Mouse (Mus musculus) bone marrow macrophage, adult 2 months (primary cell): Measurements from ENCODE around the gene Bach1. TPM values are rescaled to one million over a fixed set of nuclear protein-coding genes. Genes with fewer than 3 reads are reported as not detected.
A peak's percentile ranks its signal among the peaks of the same experiment; 100 is the strongest.
"Not testable (repeated sequence)": the region's sequence is repeated elsewhere in the genome, so short reads cannot be mapped to it uniquely, and the experiment has no call there.

Experiments
- H3K27ac ChIP-seq: 2 replicates; pipeline ENCODE4 v1.5.1; 2012; ENCODE audit warnings: low read depth, low read length; ENCODE audit not compliant: insufficient read depth
- H3K4me1 ChIP-seq: 2 replicates; pipeline ENCODE4 v1.6.1; 2012; ENCODE audit warnings: low read length; ENCODE audit not compliant: control insufficient read depth, insufficient read depth
- H3K4me3 ChIP-seq: 2 replicates; pipeline ENCODE4 v1.5.1; 2012; ENCODE audit warnings: mild to moderate bottlenecking, low read length, moderate library complexity; ENCODE audit not compliant: insufficient read depth
- CTCF ChIP-seq: IDR thresholded peaks from 2 replicates; pipeline ENCODE4 v1.5.1; 2012; ENCODE audit warnings: low read depth, mild to moderate bottlenecking, low read length, moderate library complexity
- POLR2A ChIP-seq: IDR thresholded peaks from 2 replicates; pipeline ENCODE4 v1.6.1; 2012; ENCODE audit warnings: mild to moderate bottlenecking, low read depth, low read length, borderline replicate concordance
- polyA plus RNA-seq: library from polyadenylated mRNA; stranded (reverse); fragments of >200 nt; gene quantifications from 2 replicates; pipeline ENCODE4 v1.2.4, GENCODE M21; 2012; ENCODE audit not compliant: missing spikeins, insufficient read depth, insufficient read length

Bach1 gene
- polyA plus RNA-seq, 1 experiment: 78.9 TPM

- Histone ChIP-seq H3K4me3 (no peak overlapping the region), H3K4me1 (peaks cover 29% of the 10 kb centered on the region), H3K27ac (no peak overlapping the region)
- TF ChIP-seq POLR2A (no peak), CTCF (no peak)
These were observed 20.1 kb upstream of the Bach1 start for GRCm38 (mm10) chr16:87678667-87679066.

DNA sequence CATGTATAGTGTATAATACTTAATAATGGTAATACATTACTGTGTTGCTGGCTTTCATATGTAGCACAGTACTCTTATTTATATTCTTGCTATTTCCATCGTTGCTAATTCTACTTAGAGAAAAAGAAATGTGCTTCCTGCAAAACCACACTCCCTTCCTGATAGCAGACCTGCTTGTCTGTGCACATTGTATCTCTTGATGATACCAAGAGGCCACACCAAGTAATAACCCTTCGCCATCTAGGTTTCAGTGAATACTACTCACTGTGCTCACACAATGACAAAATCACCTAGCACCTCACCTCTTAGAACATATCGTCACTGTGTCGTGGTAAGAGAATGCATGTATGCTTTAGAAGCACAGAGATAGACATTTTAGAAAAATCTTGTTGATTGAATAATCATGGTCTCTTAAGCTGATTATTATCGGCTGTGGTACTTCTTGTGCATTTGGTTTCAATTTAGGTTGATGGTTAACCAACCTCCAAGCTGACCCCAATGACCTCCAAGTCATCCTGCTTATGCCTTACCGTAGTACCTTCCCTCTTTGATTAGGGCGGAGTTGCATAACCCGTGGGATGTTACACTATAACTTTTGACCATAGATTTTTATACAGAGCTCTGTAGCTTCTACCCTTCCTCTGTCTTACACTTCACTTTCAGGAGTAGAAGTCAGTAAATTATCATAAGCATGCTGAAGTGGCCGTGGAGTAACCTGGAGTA lies 17.7 kb upstream of the Bach1 start:
- TF ChIP-seq POLR2A (no peak), CTCF (no peak)
- Histone ChIP-seq H3K27ac (no peak overlapping the region), H3K4me1 (peaks cover 19% of the 10 kb centered on the region), H3K4me3 (no peak overlapping the region)

- H3K27ac ChIP-seq: no peak overlapping the region
- peaks cover 21% of the 10 kb centered on the region for H3K4me1 ChIP-seq
- TF ChIP-seq POLR2A: no peak
- TF ChIP-seq CTCF: no peak
- H3K4me3 ChIP-seq: no peak overlapping the region
These were observed 16.9 kb upstream of the Bach1 start for GRCm38 (mm10) chr16:87681848-87682247.

DNA sequence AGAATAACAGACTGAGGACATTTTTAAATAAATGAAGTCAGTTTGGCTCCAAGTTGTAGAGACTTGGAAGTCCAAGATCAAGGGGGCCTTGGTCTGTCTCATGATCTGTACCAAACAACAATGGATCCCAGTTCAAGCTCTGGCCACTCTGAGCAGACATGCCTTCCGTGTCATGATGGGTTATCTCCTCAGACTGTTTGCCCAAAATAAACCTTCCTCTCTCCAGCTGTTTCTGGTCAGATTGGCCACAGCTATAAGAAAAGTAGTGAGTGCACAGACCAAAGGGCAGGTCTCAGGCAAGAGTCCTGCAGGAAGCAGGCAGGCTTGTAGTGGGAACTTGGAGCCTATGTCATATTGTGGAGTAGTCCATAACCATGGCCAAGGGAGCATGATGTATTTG lies 12.3 kb upstream of the Bach1 start:
- H3K4me1 ChIP-seq: peaks cover 45% of the 10 kb centered on the region
- no peak overlapping the region for H3K27ac ChIP-seq
- TF ChIP-seq CTCF: no peak
- no peak for TF ChIP-seq POLR2A
- H3K4me3 ChIP-seq: no peak overlapping the region

- Histone ChIP-seq H3K4me1 (peaks cover 40% of the 10 kb centered on the region), H3K4me3 (no peak overlapping the region), H3K27ac (no peak overlapping the region)
- TF ChIP-seq POLR2A: no peak
These were observed 11.4 kb upstream of the Bach1 start for GRCm38 (mm10) chr16:87687346-87687745.

GRCm38 (mm10) chr16:87688328-87688727 lies 10.4 kb upstream of the Bach1 start:
- Histone ChIP-seq H3K27ac (peak overlapping the region; percentile 96), H3K4me1 (peaks cover 33% of the 10 kb centered on the region)
- H3K4me3 ChIP-seq: not testable (repeated sequence)

GRCm38 (mm10) chr16:87688823-87689222 lies 9.9 kb upstream of the Bach1 start:
- peak overlapping the region; percentile 96 for H3K27ac ChIP-seq
- H3K4me1 ChIP-seq: peaks cover 29% of the 10 kb centered on the region
- peak overlapping the region; percentile 43 for H3K4me3 ChIP-seq

GRCm38 (mm10) chr16:87689225-87689624 lies 9.5 kb upstream of the Bach1 start:
- peak overlapping the region; percentile 96 for H3K27ac ChIP-seq
- H3K4me3 ChIP-seq: peak overlapping the region; percentile 43
- peaks cover 29% of the 10 kb centered on the region for H3K4me1 ChIP-seq
- no peak for TF ChIP-seq CTCF
- TF ChIP-seq POLR2A: no peak

DNA sequence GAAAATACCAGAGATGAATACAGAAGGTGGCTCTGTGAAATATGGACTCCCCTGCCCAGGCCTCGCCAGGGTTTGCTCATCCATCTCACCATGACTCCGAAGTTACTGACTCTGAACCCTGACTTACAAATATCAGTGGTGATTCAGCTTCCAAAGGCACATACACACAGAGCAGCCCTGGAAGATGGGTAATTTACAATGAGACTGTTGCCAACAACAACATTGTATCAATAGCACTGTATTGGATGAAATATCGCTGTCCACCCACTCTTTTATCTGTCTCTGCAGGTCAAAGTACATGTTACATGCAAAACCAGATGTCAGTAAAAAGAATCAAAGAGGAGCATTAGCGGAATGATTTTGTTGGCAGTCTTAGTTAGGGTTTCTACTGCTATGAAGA lies 8.2 kb upstream of the Bach1 start:
- no peak overlapping the region for H3K4me3 ChIP-seq
- TF ChIP-seq POLR2A (no peak), CTCF (no peak)
- H3K4me1 ChIP-seq: peaks cover 35% of the 10 kb centered on the region
- no peak overlapping the region for H3K27ac ChIP-seq

DNA sequence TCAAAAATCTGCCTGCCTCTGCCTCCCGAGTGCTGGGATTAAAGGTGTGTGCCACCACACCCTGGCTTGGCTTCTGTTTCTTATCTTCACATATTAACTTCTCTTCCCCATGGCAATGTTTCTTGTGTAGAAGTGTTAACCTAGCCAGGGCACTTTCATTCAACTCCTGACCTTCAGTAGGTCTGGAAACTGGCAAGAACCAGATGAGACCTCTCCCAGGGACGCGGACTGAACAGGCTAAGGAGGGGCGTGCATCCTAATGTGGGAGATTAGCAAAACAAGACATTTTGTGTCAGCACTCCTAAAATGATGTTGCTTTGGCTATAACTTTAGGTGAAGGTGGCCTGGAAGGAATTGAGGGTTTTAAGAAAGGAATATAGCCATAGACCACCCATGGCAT lies 7.6 kb upstream of the Bach1 start:
- Histone ChIP-seq H3K4me1 (peaks cover 39% of the 10 kb centered on the region), H3K4me3 (no peak overlapping the region), H3K27ac (no peak overlapping the region)
- TF ChIP-seq CTCF (no peak), POLR2A (no peak)

GRCm38 (mm10) chr16:87692591-87692990 lies 6.2 kb upstream of the Bach1 start:
- TF ChIP-seq POLR2A (no peak), CTCF (no peak)
- Histone ChIP-seq H3K4me1 (peaks cover 35% of the 10 kb centered on the region), H3K4me3 (no peak overlapping the region), H3K27ac (no peak overlapping the region)
